Mouse (Mus musculus) embryo, embryonic 11 days (tissue): ENCODE results near the gene Poc1a.

Source experiments
- DNase-seq: peaks from one replicate; pipeline ENCODE4 v3.0.0-alpha.2; 2015

The Poc1a gene

DNA sequence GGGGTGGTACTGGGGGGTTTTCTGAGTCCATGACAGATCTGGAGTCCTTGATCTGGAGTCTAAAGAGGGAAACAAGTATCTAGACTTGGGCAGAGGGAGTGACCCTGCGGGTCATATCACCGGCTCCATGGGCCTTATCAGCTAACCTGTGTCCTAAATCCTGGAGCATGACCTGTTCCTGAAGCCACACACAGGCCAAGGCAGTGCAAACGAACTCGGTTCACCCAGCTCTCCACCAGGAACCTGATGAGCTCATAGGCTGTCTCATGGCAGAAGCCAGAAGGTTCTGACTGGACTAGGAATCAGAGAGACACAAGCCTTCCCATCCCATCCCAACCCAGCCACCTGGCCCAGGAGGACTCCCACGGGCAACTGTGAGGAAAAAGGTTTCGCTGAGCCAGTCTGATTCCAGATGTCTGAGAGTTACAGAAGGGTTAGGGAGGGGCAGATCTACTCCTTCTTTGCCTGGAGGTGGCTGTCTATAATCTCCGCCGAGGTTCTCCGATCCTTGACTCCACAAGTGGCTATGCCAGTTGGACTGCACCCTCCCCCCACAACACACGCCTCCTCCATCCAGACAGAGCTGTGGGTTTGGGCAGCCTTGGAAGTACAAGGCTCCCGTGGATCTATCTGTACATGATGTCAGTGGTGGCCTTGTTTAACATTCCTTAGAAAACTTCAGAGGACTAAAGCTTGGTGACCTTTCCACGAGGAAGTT, 15.3 kb upstream of the Poc1a start:
- DNase-seq = no peak

DNA sequence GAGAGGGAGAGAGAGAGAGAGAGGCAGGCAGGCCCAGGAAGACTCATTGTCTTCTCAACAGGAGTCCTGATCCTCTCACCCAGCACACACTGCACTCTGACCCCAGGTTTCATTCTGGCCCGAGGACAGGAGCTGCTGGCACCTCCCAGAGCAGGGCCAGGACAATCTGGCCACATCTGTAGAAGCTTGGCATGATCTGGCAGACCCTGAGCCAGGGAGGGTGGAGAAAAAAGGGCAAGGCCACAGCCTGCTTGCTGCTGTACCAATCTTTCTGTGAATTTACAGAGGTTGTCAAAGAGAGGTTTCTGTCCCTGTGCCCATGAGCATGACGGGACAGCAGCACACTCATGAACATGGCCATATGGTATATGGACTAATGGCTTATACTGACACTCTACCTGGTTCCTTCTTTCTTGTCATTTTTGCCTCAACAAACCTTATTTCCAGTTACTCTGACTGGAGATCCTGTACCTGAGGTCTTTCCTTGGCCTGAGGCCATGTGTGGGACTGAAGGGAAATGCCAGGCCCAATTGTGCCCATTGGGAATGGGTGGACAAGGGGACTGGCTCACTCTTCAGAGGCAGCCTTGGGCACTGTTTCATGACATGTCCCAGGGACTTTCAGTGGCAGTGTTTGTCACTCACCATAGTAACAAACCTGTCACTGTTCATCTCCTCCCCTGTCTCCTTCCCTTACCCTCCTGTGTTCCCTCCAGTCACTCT, 13.8 kb upstream of the Poc1a start:
- DNase-seq = no peak

DNA sequence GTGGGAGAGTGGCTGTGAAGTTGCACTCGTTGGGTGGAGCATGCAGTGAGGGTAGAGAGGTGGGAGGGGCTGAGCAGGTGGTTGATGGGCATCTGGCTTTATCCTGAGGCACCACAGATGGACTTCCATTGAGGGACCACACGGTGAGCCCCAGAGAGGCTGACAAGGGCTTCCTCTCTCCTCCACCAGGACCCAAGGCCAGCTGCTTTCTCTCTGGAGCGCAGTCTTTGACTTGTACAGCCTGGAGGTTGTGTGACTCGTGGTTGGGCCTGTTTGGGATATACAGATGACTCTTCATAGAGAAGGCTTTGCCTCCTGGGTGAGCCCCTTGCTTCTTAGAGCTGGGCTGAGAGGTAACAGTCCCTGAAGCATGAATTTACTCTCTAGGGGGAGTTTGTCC, 12.4 kb upstream of the Poc1a start:
- DNase-seq = no peak

DNA sequence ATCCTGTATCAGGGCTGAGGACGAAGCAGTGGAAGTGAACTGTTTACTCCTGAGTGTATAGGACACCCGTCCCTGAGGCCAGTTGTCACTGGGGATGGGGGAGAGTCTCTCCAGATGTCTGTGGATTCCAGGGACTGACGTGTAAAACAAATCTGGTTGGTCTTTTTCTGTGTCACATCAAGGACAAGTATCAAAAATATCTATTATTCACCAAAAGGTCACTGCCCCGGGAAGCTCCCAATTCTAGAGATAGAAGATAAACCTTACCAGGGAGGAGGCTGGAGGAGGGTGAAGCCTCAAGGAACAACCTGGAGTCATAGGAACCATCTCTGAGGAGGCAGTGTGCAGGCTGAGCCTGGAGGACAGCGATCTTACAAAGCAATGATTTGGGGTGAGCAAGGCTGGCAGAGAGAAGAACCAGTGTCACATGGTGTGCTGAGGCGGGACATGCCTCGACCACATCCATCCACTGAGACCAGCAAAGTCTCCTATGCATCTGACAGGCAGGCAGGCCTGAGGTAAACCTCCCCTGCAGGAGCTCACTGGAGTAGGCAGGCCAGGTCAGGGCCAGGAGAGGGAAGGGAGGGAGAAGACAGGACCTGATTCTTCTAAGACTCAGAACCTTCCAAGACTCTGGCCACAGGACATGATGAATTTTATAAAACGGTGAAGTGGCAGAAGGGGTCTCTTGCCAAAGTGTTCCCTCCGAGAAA, 11.6 kb upstream of the Poc1a start:
- no peak for DNase-seq

DNA sequence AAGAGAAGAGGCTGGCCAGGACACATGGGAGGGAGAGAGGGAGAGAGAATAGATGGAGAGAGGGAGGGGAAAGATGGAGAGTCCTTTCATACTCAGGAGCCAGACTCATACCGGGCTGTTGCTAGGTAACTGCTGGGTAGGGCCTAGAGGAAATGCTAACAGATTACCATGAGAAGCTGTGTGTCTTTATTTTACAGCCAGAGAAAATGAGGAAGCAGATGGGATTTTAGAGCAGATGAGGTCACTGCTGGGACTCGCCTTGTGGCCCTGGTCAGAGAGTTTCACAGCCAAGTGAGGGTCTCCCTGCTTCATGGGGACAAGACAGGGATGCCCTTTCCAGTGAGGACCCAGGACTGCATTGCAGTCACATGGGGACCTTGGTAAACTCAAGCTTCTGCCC, 11.0 kb upstream of the Poc1a start:
- peak; percentile 39 for DNase-seq

DNA sequence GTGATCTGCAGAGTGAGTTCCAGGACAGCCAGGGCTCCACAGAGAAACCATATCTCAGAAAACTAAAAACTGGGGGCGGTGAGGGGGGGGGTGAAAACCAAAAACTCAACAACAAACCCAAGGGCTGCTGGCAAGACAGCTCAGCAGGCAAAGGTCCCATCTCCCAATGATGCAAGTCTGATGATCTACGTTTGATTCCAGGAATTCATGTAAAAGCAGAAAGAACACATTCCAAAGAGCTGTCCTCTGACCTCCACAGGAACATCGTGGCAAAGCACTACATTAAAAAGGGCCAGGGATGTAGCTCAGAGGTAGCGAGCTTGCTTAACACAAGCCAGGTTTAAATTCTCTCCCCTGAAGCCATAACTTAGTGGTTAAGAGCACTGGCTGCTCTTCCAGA, 10.2 kb upstream of the Poc1a start:
- DNase-seq = no peak

DNA sequence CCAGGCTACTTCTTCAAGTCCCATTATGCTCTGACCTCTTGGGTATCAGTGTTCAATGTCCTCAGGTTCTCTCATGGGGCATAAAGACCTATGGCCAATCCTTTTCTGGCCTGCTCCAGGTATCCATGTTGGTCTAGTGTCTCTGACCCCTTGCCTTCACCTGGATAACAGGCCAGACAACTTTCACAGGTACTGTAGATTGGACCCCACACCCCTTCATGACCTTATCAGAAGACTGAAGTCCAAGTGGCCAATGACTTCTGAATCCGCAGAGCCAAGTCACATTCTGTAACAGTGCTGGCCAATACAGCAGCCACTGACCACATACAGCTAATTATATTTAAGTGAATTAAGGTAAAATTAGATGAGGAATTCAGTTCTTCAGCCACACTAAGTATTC, 8.6 kb upstream of the Poc1a start:
- DNase-seq = no peak

DNA sequence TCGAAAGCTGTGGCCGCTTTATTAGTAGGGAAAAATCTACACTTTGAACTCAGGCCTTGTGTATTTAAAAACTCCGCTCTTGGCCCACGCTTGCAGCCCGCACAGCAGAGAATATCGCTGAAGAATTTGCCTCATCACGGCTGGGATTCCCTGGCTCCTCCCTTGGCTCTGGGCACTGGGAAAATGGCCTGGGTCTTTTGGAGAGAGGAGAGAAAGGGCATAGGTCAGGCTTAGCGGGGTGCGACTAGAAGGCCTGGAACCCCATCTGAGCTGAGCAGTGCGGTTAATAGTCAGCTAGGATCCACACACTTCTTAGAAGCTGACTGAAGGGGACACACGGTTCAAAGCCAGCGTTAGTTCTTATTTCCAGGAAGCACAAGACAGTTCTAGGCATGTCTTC, 7.6 kb upstream of the Poc1a start:
- DNase-seq = no peak

DNA sequence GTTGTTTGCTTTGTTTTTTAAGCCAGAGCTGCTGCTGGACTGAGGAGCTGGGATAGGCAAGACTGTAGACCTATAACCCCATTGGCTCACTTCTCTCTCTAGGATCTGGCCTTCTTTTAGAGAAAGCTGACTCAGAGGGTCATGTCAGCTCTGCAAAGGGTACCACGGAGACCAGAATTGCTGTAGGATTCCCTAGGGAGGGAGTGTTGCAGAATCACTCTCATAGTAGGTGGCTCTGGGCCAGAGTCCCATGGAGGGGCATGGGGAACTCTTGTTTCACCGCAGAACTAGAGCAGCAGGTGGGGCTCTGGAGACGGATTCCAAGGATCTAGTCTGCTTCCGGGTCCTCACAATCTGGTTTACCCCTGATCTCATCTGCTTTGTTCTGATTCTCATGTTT, 7.1 kb upstream of the Poc1a start:
- no peak for DNase-seq

DNA sequence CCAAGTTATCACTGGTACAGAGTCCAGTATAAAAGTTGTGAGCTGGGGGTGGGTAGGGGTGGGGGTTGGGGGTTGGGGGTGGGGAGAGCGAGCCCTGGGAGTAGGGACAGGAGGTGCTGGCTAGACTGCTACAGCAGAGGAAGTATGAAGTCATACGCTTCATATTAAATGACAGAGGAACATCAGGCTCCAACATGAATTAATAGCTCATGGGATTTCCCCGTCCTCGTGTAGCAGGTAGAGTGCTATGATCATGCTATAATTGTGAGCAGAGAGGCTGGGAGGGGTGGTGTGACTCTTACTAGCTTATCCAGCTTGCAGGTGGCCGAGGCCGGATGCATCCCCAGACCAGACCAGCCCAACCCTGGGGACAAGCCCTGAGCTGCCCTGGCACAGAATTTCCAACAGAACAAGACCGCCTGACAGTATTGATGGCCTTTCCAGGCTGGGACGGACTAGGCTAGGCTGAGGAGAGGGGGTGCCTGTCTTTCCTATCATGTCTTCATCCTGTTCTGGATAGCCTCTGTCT, 6.1 kb upstream of the Poc1a start:
- DNase-seq = no peak

DNA sequence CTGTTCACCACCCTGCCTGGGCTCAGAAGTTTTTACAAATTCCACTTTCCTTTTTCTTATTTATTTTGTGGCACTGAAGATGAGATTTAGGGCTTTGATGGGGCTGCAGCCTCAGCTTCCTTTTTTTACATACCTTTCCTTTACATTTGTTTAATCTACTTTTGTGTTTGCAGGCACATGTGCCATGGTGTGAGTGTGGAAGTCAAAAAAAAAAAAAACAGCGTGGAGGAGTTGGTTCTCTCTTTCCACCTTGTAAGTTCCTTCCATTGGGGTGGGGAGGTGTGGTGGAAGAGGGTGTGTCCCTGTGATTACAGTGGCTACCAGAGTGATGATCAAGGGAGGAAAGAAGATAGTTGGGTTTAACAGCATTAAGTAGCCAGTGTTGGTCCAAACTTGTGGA, 5.1 kb upstream of the Poc1a start:
- DNase-seq = no peak

DNA sequence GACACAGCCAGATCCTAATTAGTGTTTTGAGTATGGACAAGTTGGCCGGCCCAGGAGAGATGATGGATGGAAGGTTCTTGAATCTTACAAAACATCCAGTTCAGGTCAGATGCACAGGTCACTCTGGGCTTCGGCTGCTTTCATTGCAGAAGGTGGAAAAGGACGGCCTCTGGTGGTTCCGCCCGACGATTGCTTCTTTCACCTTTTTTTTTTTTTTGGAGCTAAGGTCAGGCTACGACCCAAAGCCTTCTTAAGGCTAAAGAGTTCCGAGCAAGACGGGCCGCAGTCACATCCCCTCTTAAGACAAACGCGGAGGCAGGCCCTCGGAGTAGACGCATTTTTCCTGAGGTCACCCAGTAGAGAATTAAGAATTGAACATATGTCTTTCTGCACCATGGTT, 475 bp upstream of the Poc1a start:
- DNase-seq = peak; percentile 78

DNA sequence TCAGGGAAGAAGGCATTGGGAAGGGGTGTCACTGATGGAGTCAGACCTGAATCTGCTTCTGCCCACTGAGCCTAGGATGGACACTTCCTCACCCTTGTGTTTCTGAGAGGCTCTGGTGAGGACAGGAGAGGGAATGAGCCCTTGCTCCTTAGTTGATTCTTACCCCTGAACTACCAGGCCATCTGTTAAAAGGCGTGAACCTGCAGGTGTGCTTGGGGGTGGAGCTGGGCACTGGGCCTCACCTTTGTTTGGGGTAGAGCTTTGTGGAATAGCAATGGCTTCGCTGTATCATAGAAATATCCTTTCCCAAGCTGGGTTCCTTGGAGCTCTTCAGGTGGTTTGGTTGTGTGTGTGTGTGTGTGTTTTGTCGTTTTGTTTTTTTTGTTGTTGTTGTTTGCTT, 1.2 kb downstream of the Poc1a start:
- no peak for DNase-seq

DNA sequence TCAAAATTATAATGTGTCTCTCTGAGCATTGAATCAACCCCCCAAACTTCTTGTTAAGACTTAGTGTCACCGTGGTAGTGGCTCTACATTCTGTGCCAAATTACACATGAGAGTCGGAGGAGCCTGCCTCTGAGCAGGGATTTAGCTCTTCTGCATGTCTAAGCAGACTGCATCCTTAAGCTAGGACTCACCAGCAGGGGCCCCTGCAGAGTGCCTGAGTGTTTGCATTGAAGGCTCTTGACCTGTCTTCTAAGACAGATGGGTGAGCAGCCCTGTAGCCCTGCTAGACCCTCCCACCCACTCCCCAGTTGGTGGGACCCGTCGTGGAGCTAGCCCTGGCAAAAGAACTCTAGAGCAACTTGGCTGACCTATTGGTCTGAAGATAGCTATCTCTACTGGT, 6.3 kb downstream of the Poc1a start:
- DNase-seq = no peak

DNA sequence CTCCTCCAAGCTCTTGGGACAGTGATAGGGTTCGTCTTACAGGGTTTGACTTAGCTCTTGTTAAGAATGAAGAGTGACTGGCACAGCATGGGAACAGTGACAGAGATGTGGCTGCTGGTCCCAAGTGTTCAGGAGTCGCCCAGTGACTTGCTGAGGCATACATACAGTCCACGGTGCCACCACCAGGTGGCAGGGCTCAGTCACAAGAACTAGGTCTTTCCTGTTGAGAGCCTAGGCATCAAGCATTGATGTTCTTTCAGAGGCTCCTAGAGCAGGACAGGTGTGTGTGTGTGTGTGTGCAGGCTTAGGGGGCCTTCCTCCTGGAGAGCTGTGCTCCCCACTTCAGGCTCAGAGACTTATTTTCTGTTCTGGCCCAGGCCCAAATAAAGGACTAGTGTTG, 8.0 kb downstream of the Poc1a start:
- DNase-seq = peak; percentile 83

DNA sequence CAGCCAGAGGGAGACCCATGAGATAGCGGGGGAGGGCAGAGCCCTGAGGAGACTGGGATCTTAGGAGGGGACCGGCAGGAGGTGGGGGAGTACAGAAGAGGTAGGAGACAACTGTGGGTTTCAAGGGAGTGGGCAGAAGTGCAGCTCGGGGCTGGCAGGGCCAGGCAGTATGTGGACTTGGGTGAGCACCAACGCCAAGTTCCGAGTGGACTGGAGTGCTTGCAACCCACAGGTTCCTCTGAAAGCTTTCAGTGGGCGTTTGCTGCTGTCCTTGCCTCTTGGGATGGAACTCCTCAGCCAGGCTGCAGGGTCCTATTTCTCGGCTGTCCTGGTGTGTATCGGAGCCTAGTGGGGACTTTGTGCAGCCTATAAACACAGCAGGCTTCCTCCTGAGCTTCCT, 9.0 kb downstream of the Poc1a start:
- DNase-seq = no peak

DNA sequence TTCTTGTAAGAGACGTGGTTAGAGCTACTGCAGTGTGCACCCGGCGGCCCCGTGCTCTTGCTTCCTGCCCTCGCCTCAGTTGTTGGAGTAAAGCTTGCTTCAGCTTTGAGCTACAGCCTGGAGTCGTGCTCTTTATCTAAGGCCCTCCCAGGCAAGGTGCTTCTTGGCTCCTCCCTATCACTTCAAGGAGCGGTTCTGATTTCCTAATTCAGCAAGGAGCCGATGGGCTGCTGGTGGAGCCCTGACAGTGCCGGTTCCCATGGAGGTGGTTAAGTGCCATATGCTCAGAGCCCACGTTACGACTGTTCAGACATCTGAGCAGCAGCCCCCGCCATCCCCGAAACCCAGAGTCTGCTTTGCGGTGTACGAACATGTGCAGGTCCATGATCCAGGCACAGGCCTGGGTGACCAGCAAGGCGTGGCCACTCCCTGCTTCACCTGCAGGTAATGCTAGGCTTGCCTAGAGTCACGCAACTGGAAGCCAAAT, 9.8 kb downstream of the Poc1a start:
- no peak for DNase-seq

DNA sequence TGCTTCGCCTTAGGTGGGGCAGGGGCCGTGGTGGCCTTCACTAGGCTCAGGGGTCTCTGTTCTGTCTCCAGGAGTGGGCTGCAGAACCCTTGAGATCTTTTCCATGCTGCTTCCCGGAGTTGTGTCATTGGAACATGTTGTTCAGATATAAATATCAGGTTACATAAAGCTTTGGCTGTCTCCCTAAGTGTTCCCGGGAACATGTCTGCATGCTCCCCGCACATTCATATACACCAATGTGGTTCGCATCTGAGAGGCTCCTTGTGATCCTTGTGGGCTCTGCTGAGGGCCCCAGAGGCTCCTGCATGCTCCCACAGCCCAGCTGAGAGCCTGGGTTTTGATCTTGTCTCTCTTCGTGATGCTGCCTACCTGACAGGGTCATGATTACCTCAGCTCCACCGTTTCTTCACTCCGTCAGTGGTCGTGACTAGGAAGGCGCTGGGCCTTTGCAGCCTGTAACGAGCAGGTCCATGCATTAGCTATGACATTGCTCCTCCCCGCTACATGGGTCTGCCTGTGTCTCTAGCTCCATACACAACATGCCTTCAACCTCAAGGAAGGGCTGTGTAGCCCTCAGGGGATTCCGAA, 12.8 kb downstream of the Poc1a start:
- no peak for DNase-seq

DNA sequence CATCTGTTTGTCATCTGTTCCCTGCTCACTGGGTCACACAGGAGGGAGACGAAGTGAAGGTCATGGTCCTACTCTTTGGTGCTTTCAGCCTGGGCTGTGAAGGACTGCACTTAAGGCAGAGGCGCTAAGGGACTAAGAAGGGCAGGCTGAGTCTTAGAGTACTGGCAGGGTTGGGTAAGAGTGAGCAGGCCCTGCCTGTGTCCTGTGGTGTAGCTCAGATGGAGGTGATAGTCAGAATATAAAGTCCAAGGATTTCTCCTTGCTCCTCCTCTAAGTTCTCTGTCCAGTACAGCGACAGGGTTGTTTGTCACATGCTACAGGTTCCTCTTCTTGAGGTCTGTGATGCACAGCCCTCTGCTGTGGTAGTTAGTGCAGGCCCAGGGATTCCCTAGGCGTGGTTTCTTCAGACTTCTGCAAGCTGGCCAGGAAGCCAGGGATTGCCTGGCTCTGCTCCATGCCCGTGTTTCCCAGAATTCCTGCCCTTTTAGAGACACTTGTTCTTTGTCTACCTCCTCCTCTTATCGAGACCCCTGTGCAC, 15.8 kb downstream of the Poc1a start:
- no peak for DNase-seq

DNA sequence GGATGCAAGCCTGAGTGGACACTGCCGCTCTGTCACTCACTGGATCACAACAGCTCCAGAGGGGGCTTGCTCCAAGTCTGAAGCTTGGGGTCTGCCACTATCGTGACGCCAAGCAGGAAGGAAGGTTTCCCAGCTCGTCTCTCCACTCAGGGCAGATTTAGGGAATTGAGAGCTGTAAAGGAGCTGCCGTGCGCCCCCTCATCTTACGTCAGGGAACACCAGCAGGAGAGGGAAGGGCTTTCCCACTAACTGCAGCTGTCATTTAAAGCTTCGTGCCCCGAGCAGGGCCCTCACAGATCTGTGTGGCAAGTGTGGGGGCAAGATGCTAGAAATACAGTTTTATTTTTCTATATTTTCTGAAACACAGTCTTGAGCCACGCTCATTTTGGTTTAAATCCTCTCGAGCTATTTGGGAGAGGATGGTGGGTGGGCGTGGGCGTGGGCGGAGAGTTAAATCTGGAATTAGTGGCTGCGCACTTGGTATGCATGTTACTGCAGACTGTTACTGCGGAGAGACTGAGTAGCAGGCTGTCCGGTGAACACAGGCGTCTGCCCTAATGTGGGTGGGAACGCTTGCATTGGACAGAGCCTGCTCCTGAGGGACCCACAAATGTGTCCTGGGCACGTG, 19.4 kb downstream of the Poc1a start:
- DNase-seq = no peak

DNA sequence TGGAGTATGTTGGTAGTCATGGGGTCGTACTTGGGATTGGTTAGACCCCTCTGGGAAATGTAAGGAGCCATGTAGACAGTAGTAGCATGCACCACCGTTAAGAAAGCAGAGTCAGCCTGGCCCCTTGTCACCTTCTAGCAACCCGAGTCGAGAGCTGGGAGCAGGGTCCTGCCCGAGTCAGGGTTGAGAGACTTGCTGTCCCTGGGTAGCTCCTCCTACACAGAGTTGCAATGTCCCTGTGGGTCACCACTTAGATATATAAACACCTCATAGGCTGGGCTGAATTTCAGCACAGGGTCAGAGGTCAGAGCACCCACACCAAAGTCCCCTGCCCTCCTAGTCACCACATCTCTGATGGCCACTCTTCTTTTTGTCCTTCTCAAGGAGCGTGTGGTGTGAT, 20.1 kb downstream of the Poc1a start:
- no peak for DNase-seq

DNA sequence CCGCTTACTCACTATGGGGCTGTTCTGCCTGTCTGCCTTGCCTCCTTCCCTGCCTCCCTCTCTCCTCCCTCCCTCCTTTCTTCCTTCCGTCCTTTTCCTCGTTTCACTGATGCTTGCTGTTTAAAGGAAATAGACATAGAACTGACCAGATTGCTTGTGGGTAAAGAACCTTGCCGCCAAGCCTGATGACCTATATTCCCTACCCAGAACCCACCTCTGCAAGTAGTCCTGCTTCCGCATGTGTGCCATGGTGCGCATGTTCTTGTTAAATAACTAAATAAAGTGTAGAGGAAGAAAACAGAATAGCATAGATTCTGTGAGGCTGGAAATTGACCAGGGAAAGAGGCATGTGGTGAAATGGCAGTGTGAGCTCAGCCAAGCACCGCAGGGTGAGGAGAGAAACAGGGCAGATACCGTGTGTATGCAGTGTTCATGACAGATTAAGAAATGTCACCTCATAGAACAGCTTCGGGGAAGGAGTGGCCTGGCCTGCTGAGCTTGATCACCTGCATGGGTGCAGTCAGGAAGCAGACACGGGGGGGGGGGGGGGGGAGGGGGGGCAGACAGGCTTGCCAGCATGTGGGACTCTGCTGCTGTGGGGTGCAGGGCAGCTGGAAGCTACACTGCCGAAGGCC, 20.7 kb downstream of the Poc1a start:
- no peak for DNase-seq
